Mouse (Mus musculus) brain, embryonic 14.5 days (tissue): ENCODE measurements around the gene Olfr77.

Experiments
- CTCF ChIP-seq: fragments of 200-500 bp; IDR thresholded peaks from 2 replicates; pipeline ENCODE4 v1.5.1; 2012; ENCODE audit warnings: inconsistent platforms, mild to moderate bottlenecking, moderate library complexity, borderline replicate concordance; ENCODE audit not compliant: insufficient read depth, insufficient read length; ENCODE audit errors: extremely low read depth
- POLR2A ChIP-seq: fragments of 200-500 bp; IDR thresholded peaks from 2 replicates; pipeline ENCODE4 v1.6.1; 2012; ENCODE audit warnings: mild to moderate bottlenecking, inconsistent platforms, borderline replicate concordance; ENCODE audit not compliant: poor library complexity, insufficient read depth, insufficient read length, severe bottlenecking; ENCODE audit errors: extremely low read depth

DNA sequence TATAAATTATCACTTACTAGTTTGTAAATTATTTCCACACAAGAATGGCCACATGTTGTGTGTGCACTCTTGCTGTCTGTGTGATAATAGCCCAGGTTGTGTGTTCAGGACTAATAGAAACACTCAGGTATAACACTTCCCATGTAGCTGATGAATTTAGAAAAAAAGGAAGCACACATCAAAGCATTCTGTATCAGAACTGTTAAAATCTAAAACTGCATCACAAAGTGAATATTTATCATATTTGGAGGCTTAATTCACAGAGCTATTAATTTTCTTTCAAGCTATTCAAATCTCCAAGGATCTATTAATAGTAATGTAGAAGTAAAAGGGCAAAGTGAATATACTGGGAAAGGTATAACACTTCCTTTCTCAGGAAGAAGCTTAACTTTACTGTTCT is 28.8 kb upstream of the Olfr77 start, which contains the start of gene Olfr862:
- no peak for TF ChIP-seq CTCF
- no peak for TF ChIP-seq POLR2A
